Mouse (Mus musculus): Measurements from ENCODE around the gene Nt5c1a. TPM values are rescaled to one million over a fixed set of nuclear protein-coding genes. Genes with fewer than 3 reads are reported as not detected.
A peak's percentile ranks its signal among the peaks of the same experiment; 100 is the strongest.

Gene Nt5c1a
- polyA plus RNA-seq, 1 experiment = 1.3 TPM

GRCm38 (mm10) chr4:123228270-123228669 lies 27.0 kb downstream of the Nt5c1a start:
- TF ChIP-seq CTCF (IDR thresholded peaks at IDR 0.05; ENCODE audit: borderline replicate concordance, control insufficient read depth, extremely low read depth, insufficient read depth, low read length, poor library complexity) (no peak), POLR2A (IDR thresholded peaks at IDR 0.05; ENCODE audit: control insufficient read depth, extremely low read depth, insufficient read depth, low read length, poor library complexity) (no peak)
- Histone ChIP-seq H3K4me3 (ENCODE audit: control insufficient read depth, insufficient read depth, low read length) (no peak overlapping the region), H3K27ac (ENCODE audit: control insufficient read depth, insufficient read depth, low read length) (no peak overlapping the region), H3K36me3 (ENCODE audit: control insufficient read depth, insufficient read depth, low read length) (no peaks in the 10 kb centered on the region), H3K4me1 (replicated peaks; ENCODE audit: control insufficient read depth, insufficient read depth, low read length) (peaks cover 4% of the 10 kb centered on the region; the same call in 1 of the 2 replicates), H3K27me3 (ENCODE audit: control insufficient read depth, insufficient read depth, low read length) (no peaks in the 10 kb centered on the region; the same call in 1 of the 2 replicates)
- WGBS = 55% methylated on average over 2 of the region's 2 CpGs
- no peak for DNase-seq

DNA sequence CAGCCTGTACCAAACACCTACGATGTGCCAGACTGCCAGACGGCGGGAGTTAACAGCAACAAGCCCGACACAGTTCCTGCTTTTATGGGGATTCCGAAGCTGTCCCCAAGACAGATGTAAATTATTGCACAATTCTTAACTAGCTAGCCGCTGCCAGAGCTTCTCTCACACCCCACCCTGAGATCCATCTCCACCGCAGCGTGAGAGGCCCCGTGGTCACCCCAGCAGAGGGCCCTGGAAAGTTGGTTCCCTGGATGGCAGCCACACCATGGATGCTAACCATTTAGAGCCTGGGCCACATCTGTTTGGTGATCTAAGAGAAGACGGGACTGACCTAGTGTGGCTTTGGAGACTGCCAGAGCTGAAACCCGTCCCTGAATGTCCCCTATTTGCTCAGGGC lies 27.9 kb downstream of the Nt5c1a start:
- Histone ChIP-seq H3K27me3 (ENCODE audit: control insufficient read depth, insufficient read depth, low read length) (no peaks in the 10 kb centered on the region; the same call in 1 of the 2 replicates), H3K36me3 (ENCODE audit: control insufficient read depth, insufficient read depth, low read length) (no peaks in the 10 kb centered on the region), H3K4me1 (replicated peaks; ENCODE audit: control insufficient read depth, insufficient read depth, low read length) (peaks cover 12% of the 10 kb centered on the region), H3K27ac (ENCODE audit: control insufficient read depth, insufficient read depth, low read length) (no peak overlapping the region), H3K4me3 (ENCODE audit: control insufficient read depth, insufficient read depth, low read length) (no peak overlapping the region)
- TF ChIP-seq CTCF (IDR thresholded peaks at IDR 0.05; ENCODE audit: borderline replicate concordance, control insufficient read depth, extremely low read depth, insufficient read depth, low read length, poor library complexity) (no peak), POLR2A (IDR thresholded peaks at IDR 0.05; ENCODE audit: control insufficient read depth, extremely low read depth, insufficient read depth, low read length, poor library complexity) (no peak)
- no peak for DNase-seq
- WGBS = 91% methylated on average over 11 of the region's 11 CpGs

- H3K4me1 ChIP-seq (replicated peaks; ENCODE audit: control insufficient read depth, insufficient read depth, low read length) = peaks cover 31% of the 10 kb centered on the region
- no peaks in the 10 kb centered on the region; the same call in 1 of the 2 replicates for H3K27me3 ChIP-seq (ENCODE audit: control insufficient read depth, insufficient read depth, low read length)
- H3K4me3 ChIP-seq (ENCODE audit: control insufficient read depth, insufficient read depth, low read length) = no peak overlapping the region
- 31% methylated on average over 3 of the region's 3 CpGs for WGBS
- DNase-seq = no peak
- TF ChIP-seq POLR2A (IDR thresholded peaks at IDR 0.05; ENCODE audit: control insufficient read depth, extremely low read depth, insufficient read depth, low read length, poor library complexity) (no peak), CTCF (IDR thresholded peaks at IDR 0.05; ENCODE audit: borderline replicate concordance, control insufficient read depth, extremely low read depth, insufficient read depth, low read length, poor library complexity) (no peak)
- H3K27ac ChIP-seq (ENCODE audit: control insufficient read depth, insufficient read depth, low read length) = no peak overlapping the region
- no peaks in the 10 kb centered on the region for H3K36me3 ChIP-seq (ENCODE audit: control insufficient read depth, insufficient read depth, low read length)
These were observed 31.5 kb downstream of the Nt5c1a start for GRCm38 (mm10) chr4:123232841-123233240.

DNA sequence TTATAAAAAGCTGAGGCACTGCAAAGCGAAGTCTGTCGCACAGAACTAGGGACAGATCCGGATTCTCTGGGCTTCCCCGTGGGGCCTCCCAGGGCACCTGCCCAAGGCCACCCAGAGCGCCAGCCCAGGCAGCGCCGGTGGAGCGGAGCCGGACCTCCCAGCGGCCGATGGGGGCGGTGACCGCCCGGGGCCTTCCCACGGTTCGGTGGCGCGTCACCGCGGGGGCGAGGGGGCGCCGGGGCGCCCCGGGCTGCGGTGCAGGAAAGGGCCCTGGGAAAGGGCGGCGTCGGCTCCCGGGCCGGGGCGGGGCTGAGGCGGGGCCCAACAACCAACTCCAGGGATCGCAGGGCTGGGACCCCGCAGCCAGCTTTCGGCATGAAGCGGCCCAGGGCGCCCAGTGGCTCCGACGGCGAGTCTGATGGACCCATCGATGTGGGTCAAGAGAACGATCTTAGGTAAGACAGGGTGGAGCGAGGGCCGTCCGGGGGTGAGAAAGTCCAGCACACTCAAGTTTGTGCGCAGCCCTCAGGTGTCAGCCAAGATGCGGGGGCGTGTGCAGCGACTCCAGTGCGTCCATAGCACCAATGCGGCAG lies 32.3 kb downstream of the Nt5c1a start, which contains the start of gene Heyl:
TSS of gene Heyl (plus strand) at position 65 of the 593 bp plus-strand sequence.
- peaks cover 31% of the 10 kb centered on the region for H3K4me1 ChIP-seq (replicated peaks; ENCODE audit: control insufficient read depth, insufficient read depth, low read length)
- H3K36me3 ChIP-seq (ENCODE audit: control insufficient read depth, insufficient read depth, low read length) = no peaks in the 10 kb centered on the region
- H3K4me3 ChIP-seq (ENCODE audit: control insufficient read depth, insufficient read depth, low read length) = peak within 1 kb of the TSS; percentile 36
- peak; percentile 18 for DNase-seq
- TF ChIP-seq CTCF (IDR thresholded peaks at IDR 0.05; ENCODE audit: borderline replicate concordance, control insufficient read depth, extremely low read depth, insufficient read depth, low read length, poor library complexity) (no peak), POLR2A (IDR thresholded peaks at IDR 0.05; ENCODE audit: control insufficient read depth, extremely low read depth, insufficient read depth, low read length, poor library complexity) (no peak)
- no peak within 1 kb of the TSS for H3K27ac ChIP-seq (ENCODE audit: control insufficient read depth, insufficient read depth, low read length)
- H3K27me3 ChIP-seq (ENCODE audit: control insufficient read depth, insufficient read depth, low read length) = no peaks in the 10 kb centered on the region; the same call in 1 of the 2 replicates
- WGBS = 9% methylated on average over 51 of the region's 52 CpGs

GRCm38 (mm10) chr4:123235835-123236430 lies 34.6 kb downstream of the Nt5c1a start:
- H3K27ac ChIP-seq (ENCODE audit: control insufficient read depth, insufficient read depth, low read length) = peak overlapping the region; percentile 6; the same call in 1 of the 2 replicates
- no peaks in the 10 kb centered on the region for H3K36me3 ChIP-seq (ENCODE audit: control insufficient read depth, insufficient read depth, low read length)
- 68% methylated on average over 9 of the region's 9 CpGs for WGBS
- TF ChIP-seq CTCF (IDR thresholded peaks at IDR 0.05; ENCODE audit: borderline replicate concordance, control insufficient read depth, extremely low read depth, insufficient read depth, low read length, poor library complexity) = no peak
- no peak for TF ChIP-seq POLR2A (IDR thresholded peaks at IDR 0.05; ENCODE audit: control insufficient read depth, extremely low read depth, insufficient read depth, low read length, poor library complexity)
- H3K4me1 ChIP-seq (replicated peaks; ENCODE audit: control insufficient read depth, insufficient read depth, low read length) = peaks cover 46% of the 10 kb centered on the region
- H3K4me3 ChIP-seq (ENCODE audit: control insufficient read depth, insufficient read depth, low read length) = no peak overlapping the region
- DNase-seq = no peak
- H3K27me3 ChIP-seq (ENCODE audit: control insufficient read depth, insufficient read depth, low read length) = peaks cover 6% of the 10 kb centered on the region; the same call in 1 of the 2 replicates

DNA sequence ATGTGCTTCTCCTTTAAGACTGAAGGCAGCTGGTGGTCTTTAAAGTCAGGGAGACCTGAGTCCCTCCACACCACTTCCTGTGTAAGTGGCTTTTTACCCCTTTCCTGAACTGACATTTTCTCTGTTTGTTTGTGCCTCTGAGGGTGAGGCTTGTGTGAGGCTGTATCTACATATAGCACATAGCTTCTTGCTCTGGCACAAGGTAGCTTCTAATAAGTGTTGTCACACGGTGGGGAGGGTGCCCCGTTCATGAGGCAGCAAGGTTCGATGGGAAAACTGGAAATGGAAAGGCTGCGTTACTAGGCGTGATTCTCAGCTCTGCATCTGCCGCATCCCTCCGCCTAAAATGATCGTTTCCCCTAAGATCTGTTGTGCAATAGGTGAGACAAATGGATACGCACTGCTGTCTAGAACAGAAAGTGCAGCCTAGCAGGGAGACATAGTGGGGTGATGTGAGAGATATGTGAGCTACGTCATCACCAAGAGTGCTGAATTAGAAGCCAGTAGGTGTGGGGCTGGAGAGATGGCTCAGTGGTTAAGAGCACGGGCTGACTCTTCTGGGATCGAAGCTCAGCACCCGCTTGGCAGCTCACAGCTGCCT lies 35.2 kb downstream of the Nt5c1a start:
- WGBS = 57% methylated on average over 13 of the region's 13 CpGs
- Histone ChIP-seq H3K27ac (ENCODE audit: control insufficient read depth, insufficient read depth, low read length) (peak overlapping the region; percentile 26), H3K27me3 (ENCODE audit: control insufficient read depth, insufficient read depth, low read length) (peaks cover 6% of the 10 kb centered on the region; the same call in 1 of the 2 replicates), H3K4me1 (replicated peaks; ENCODE audit: control insufficient read depth, insufficient read depth, low read length) (peaks cover 46% of the 10 kb centered on the region), H3K36me3 (ENCODE audit: control insufficient read depth, insufficient read depth, low read length) (no peaks in the 10 kb centered on the region), H3K4me3 (ENCODE audit: control insufficient read depth, insufficient read depth, low read length) (no peak overlapping the region)
- DNase-seq = no peak
- no peak for TF ChIP-seq POLR2A (IDR thresholded peaks at IDR 0.05; ENCODE audit: control insufficient read depth, extremely low read depth, insufficient read depth, low read length, poor library complexity)
- TF ChIP-seq CTCF (IDR thresholded peaks at IDR 0.05; ENCODE audit: borderline replicate concordance, control insufficient read depth, extremely low read depth, insufficient read depth, low read length, poor library complexity) = no peak
